Mouse (Mus musculus) layer of hippocampus, postnatal 36 days (tissue): ENCODE results near the gene Ankrd34a. TPM values are rescaled to one million over a fixed set of nuclear protein-coding genes. Genes with fewer than 3 reads are reported as not detected.

Experiments used
- DNase-seq, 2 experiments: peaks; one replicate each; pipeline ENCODE4 v3.0.0; 2022
- total RNA-seq, 2 experiments: library from RNA; stranded (reverse); gene quantifications; 2 replicates each; pipeline ENCODE4 v1.2.3; 2021

The Ankrd34a gene
- total RNA-seq, 2 experiments from 2014 or later, result 49.9 to 51.5 TPM

DNA sequence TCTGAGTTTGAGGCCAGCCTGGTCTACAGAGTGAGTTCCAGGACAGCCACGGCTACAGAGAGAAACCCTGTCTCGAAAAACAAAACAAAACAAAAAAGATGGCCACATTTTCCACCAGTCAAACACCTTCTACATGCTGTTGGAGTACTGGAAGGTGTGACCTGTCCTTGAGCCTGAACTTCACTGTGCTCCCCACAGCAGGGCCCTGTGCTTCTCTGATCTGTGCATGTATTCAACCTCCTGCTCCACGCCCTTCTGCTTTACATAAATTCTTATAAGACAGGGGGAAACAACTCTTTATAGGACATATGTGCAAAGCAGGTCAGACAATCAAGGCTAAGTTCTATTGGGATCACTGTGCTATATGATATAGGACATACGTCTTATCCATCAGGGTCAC is 26.8 kb downstream of the Ankrd34a start:
- DNase-seq, result no peak

DNA sequence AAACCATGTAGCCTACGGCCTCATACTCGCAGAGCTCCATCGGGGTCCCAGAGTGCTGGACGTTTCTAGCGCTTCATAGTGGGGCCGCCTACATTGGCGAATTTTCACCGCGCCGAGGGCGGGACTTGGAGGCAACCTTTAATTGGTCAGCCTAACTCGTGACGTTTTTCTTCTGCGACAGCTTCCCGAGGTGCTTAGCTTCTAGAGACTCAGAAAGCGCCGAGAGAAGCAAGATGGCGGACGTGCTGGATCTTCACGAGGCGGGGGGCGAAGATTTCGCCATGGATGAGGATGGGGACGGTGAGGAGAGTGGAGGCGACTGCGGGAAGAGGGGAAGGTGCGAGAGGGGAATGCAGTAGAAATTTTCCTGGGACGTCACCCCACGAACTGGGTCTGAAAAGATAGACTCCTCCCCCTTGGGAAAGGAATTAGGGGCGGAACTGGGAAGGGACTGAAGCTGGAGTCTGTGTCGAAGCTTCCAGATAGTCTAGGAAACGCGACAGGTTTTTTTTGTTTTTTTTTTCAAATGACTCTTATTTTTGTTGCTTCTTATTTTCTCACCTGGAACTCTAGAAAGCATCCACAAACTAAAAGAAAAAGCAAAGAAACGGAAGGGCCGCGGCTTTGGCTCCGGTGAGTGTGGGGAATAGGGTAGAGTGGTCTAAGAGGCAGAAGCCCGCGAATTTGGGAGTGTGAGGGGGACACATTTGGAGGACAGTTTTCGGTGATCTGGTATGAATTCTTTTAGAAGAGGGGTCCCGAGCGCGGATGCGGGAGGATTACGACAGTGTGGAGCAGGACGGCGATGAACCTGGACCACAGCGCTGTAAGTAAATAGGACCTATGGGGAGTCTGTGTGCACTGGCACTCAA is 33.5 kb downstream of the Ankrd34a start, which contains the start of gene Rbm8a:
Gene Rbm8a (plus strand): TSS at position 205 of the 872 bp plus-strand sequence.
- peak; percentile 96 for DNase-seq

DNA sequence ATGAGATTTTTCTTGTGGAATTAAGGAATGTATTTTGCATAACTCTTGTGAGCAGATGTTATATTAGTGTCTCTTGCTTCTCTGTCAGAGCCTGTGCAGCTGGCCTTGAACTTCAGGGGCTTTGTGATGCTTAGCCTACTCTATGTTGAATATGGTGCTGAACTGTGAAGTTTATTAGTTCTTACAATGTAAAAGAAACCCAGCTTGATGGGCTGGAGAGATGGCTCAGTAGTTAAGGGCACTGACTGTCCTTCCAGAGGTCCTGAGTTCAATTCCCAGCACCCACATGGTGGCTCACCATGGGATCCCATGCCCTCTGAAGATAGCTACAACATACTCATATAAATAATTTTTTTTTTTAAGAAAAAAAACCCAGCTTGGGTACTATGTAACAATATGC is 35.6 kb downstream of the Ankrd34a start:
- DNase-seq, result no peak

DNA sequence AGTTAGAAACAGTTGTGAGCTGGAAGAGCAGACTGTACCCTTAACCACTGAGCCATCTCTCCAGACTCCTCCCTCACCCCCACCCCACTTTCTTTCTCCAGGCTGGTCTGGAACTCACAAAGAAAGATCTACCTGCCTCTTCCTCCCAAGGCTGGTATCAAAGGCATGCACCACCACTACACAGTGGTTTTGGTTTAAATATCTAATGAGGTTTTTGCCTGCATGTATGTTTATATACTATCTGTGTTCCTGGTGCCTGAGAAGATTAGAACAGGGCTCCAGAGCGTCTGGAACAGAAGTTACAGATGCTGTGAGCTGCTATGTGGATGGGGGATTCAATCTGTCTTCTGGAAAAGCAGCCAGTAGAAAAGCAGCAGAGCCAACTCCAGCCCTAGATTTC is 37.6 kb downstream of the Ankrd34a start:
- no peak for DNase-seq

DNA sequence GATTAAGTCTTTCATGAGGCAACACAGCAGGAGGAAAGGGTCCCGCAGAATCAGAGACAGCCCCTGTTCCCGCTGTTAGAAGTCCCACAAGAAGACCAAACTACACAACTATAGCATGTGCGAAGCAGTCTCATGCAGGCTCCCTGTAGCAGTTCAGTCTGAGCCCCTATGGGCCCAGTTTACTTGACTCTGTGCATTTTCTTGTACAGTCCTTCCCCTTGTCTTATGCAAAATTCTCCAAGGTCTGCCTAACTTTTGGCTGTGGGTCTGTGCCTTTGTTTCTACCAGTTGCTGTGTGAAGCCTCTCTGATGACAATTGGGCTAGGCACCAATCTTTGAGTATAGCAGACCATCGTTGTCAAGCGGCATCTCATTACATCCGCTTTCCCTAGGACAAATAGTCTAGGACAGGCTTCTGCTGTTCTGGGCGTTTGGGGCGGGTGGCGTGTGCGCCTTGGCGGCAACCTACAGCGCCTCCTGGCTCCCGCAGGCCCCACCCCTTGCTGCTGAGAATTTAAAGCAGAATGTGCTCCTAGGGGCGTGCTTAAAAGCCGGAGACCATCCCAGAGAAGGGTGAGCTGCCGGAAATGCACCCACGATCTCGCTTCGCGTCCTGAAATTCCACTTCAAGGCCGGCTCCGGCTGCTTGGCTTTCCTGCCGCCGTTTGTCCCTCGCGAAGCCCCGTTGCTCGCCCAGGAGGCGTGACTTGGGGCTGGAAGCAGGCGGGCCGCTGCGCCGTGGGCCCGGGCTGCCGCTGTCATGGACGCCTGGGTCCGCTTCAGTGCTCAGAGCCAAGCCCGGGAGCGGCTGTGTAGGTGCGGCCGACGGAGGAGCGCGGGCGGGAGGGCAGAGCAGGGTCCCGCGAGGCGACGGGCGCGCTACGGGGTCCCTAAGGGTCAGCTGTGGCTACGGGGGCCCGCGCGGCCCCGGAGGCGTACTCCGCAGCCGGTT is 38.8 kb downstream of the Ankrd34a start, which contains the start of the genes Pex11b and Gm42957:
Gene Pex11b (plus strand): TSS at position 449 of the 952 bp plus-strand sequence.
Gene Gm42957 (plus strand): TSS at position 547 of the 952 bp plus-strand sequence.
- DNase-seq, result peak; percentile 88 to 89

DNA sequence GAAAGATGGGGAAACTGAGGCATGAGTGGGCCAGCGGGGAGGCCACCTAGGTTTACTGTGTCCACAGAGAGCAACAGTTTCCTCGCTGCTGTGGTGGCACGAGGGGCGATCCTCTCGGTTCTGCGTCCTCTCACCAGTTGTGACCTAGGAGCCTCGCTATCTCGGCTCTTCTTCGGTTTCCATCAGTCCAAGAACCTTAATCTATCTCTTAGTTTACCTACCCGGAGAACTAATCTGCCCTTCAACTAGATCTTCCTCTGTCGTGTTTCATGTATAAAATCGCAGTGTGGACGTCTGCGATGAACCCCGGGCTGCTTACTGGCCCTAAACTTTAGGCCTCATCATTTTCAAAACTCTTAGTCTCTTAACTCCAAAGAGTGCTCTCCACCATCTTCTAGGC is 39.5 kb downstream of the Ankrd34a start:
- DNase-seq, result no peak

DNA sequence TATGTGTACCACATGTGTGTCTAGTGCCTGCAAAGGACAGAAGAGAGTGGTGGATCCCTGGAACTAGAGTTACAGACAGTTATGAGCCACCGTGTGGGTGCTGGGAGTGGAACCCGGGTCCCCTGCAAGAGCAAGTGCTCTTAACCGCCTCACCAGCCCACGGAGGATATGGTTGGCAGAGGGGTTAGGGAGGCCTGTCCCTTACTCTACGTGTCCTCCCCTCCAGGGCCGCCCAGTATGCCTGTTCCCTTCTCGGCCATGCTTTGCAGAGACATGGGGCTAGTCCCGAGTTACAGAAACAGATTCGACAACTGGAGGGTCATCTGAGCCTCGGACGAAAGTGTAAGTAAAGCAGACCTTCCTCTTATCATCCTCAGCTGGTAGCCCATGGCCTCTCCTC is 40.0 kb downstream of the Ankrd34a start:
- no peak for DNase-seq

DNA sequence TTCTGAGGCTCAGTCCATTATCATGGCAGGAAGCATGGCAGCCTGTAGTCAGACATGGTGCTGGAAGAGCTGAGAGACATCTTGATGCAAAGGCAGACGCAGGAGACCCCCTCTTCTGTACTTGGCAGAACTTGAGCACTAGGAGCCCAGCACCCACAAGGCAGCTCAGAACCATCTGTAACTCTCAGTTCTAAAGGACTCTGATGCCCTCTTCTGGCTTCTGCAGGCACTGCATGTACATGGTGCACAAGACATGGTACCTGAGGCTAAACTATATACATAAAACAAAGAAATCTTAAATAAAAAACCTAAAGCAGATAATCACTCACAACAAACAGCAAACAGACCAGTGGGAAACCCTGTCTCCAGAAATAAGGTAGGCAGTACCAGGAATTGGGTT is 42.8 kb downstream of the Ankrd34a start:
- DNase-seq, result peak; percentile 27 to 37

DNA sequence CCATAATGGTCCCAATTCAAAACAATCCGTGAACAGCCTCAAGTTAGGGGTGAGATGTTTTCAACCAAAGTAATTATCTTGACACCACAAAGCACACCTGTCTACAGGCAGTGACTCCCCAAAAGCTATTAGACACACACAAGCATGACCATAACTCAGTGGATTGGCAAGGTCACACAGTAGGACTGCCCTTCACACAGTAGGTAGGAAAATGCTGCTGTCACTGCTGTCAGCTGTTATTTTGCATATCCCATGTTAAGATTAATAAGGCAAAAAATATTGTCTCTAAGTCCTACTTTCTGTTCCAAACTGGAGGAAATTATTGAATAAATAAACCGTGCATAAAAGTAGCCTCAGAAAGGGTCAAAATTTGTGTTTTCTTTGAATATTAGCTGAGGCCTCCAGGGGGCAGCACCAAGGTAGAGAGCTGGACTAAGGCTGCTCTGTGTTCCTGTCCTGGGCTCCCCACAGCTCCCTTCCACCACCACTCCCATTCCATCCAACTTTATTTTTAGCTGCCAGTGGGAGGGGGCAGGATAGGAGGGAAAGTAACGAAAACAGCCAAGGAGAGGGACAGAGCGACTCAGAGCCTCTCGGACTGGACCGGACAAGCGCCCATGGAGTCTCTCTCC is 48.7 kb downstream of the Ankrd34a start, which contains the start of gene Itga10:
Gene Itga10 (plus strand): TSS at position 567 of the 632 bp plus-strand sequence.
- no peak for DNase-seq

DNA sequence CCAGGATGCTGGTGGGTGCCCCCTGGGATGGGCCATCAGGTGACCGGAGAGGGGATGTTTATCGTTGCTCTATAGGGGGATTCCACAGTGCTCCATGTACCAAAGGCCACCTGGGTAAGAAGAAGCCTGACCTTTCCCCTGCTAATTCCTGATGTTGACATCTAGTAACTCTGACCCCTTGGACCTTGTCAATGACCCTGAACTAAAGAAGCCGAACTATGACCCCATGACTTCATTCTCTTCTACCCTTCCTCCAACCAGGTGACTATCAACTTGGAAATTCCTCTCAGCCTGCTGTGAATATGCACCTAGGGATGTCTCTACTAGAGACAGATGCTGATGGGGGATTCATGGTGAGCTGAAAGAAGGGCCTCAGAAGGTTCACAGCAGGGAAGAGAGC is 50.9 kb downstream of the Ankrd34a start:
- DNase-seq, result no peak

Other genes starting within 250 kb of the Ankrd34a start
- not detected for gene BC107364, start 144.3 kb upstream of the Ankrd34a start, total RNA-seq
- gene Hfe2, start 71.5 kb upstream of the Ankrd34a start, total RNA-seq, result under 1 TPM in 1 of 2 experiments, not detected in 1; 0.25 TPM
- gene Txnip, start 38.7 kb upstream of the Ankrd34a start, total RNA-seq, result 10 to 100 TPM; 20.7 to 32.2 TPM
- not detected for gene Gm16253, start 19.7 kb upstream of the Ankrd34a start, total RNA-seq
- gene Polr3gl, start 2.5 kb upstream of the Ankrd34a start, total RNA-seq, result 10 to 100 TPM; 32.4 to 34.2 TPM
- 10 to 100 TPM; 29.9 to 30.5 TPM for gene Lix1l, start 4.5 kb downstream of the Ankrd34a start, total RNA-seq
- gene Rbm8a, start 33.3 kb downstream of the Ankrd34a start, total RNA-seq, result 10 to 100 TPM; 50.8 to 58.4 TPM
- gene Pex11b, start 38.7 kb downstream of the Ankrd34a start, total RNA-seq, result 10 to 100 TPM; 55.7 to 56.7 TPM
- under 1 TPM; 0.77 to 0.91 TPM for gene Gm42957, start 38.8 kb downstream of the Ankrd34a start, total RNA-seq
- gene Itga10, start 48.9 kb downstream of the Ankrd34a start, total RNA-seq, result 1 to 10 TPM; 2.4 to 3.4 TPM
- 1 to 10 TPM; 4.3 to 5.1 TPM for gene Ankrd35, start 73.5 kb downstream of the Ankrd34a start, total RNA-seq
- gene Pias3, start 99.7 kb downstream of the Ankrd34a start, total RNA-seq, result 10 to 100 TPM; 26.1 to 27.5 TPM
- gene Nudt17, start 111.9 kb downstream of the Ankrd34a start, total RNA-seq, result 10 to 100 TPM; 10.8 to 15.2 TPM
- gene Polr3c, start 131.0 kb downstream of the Ankrd34a start, total RNA-seq, result 10 to 100 TPM; 22.0 to 24.1 TPM
- 10 to 100 TPM; 54.1 to 60.0 TPM for gene Rnf115, start 131.0 kb downstream of the Ankrd34a start, total RNA-seq
- under 1 TPM in 1 of 2 experiments, not detected in 1; 0.15 TPM for gene Pdzk1, start 232.6 kb downstream of the Ankrd34a start, total RNA-seq
- gene Cd160, start 232.7 kb downstream of the Ankrd34a start, total RNA-seq, result not detected